Mouse (Mus musculus) spleen, adult 2 months (tissue): ENCODE measurements around the gene Gdpd4.

Source experiments
- CTCF ChIP-seq: fragments of 200-500 bp; IDR thresholded peaks from 2 replicates; pipeline ENCODE4 v1.5.1; 2011; ENCODE audit warnings: mild to moderate bottlenecking, inconsistent platforms; ENCODE audit not compliant: insufficient read depth, insufficient read length, insufficient replicate concordance; ENCODE audit errors: extremely low read depth
- POLR2A ChIP-seq: fragments of 200-500 bp; IDR thresholded peaks from 2 replicates; pipeline ENCODE4 v1.6.1; 2011; ENCODE audit warnings: low read depth, low read length, inconsistent platforms

DNA sequence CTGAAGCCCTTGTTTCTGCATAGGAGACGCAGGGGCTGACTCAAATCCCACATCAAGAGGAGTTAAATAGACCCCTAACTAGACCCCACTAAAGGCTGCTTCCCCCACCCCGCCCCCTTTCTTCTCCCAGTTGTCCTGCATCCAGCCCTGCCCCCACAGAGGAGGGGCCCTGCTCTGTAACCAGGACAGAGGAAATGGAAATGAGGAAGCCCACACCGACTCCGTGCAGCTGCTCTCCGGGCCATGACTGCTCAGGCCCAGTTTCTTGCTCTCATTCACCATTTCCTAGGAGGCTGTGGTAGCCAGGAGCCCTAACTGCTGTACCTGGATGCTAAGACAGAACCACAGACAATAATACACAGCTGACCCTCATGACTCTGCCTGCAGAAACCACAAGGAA, 162.6 kb downstream of the Gdpd4 start:
- TF ChIP-seq CTCF (no peak), POLR2A (no peak)
